Mouse (Mus musculus): ENCODE measurements around the gene Dhx16.

- TF ChIP-seq POLR2A (IDR thresholded peaks at IDR 0.05; ENCODE audit: borderline replicate concordance, extremely low read depth, low read depth, low read length) (no peak), CTCF (IDR thresholded peaks at IDR 0.05; ENCODE audit: insufficient read depth, low read length) (no peak)
Observed at GRCm38 (mm10) chr17:35921710-35922109, 42.1 kb downstream of the Dhx16 start.
